In genomic region chr15:79916150-79916549, GRCm38 (mm10) we compare ENCODE assay signal across 22 mouse cellular contexts.
"Had no signal": no experiment of that assay in that cellular context is flagged by ENCODE, and none has a peak within 500 bp of the region (broad histone marks: within the 10 kb centered on the region; RNA-seq: fewer than 3 reads in every experiment).

No protein-coding gene starts in this region.

- H3K4me3 ChIP-seq: layer of hippocampus, adult 2 months; limb, embryonic 12.5 days; limb, embryonic 15.5 days; midbrain, embryonic 12.5 days; midbrain, embryonic 15.5 days; neural tube, embryonic 12.5 days; neural tube, embryonic 15.5 days had no signal

- H3K27me3 ChIP-seq: limb, embryonic 12.5 days; limb, embryonic 15.5 days; midbrain, embryonic 12.5 days; midbrain, embryonic 15.5 days; neural tube, embryonic 12.5 days; neural tube, embryonic 15.5 days had no signal

- H3K4me1 ChIP-seq: limb, embryonic 12.5 days; limb, embryonic 15.5 days; midbrain, embryonic 12.5 days; midbrain, embryonic 15.5 days; neural tube, embryonic 12.5 days; neural tube, embryonic 15.5 days had no signal

- DNase-seq: kidney, adult 2 months; kidney, postnatal 25 days; layer of hippocampus, adult 9-11 months; left cerebral cortex, postnatal 4 days; liver, postnatal 0 days; lung, embryonic 14.5 days; right cerebral cortex, adult 18-20 months; right cerebral cortex, postnatal 14 days; right cerebral cortex, postnatal 4 days; thymus, adult 2 months; thymus, postnatal 14 days; thymus, postnatal 4 days had no signal

- H3K36me3 ChIP-seq: limb, embryonic 12.5 days; limb, embryonic 15.5 days had no signal

- H3K27ac ChIP-seq: kidney, postnatal 0 days; layer of hippocampus, adult 2 months; limb, embryonic 12.5 days; limb, embryonic 15.5 days; liver, embryonic 14.5 days; macrophage; midbrain, embryonic 12.5 days; midbrain, embryonic 15.5 days; neural tube, embryonic 12.5 days; neural tube, embryonic 15.5 days had no signal
